Mouse (Mus musculus) bone marrow, adult 2 months (tissue): ENCODE data around the gene B4galt4.

Experiments used
- CTCF ChIP-seq: fragments of 200-500 bp; IDR thresholded peaks from 2 replicates; pipeline ENCODE4 v1.5.1; 2011; ENCODE audit warnings: low read length, control low read depth; ENCODE audit not compliant: control insufficient read depth, insufficient read depth
- POLR2A ChIP-seq: fragments of 200-500 bp; IDR thresholded peaks from 2 replicates; pipeline ENCODE4 v1.6.1; 2011; ENCODE audit warnings: low read depth, mild to moderate bottlenecking, control low read depth, low read length, borderline replicate concordance; ENCODE audit not compliant: control insufficient read depth

- TF ChIP-seq POLR2A (no peak), CTCF (no peak)
Measured at GRCm38 (mm10) chr16:38743941-38744673, 2.0 kb downstream of the B4galt4 start.
